Mouse (Mus musculus) olfactory bulb, adult 2 months (tissue): Measurements from ENCODE around the gene Cgas.

Experiments
- CTCF ChIP-seq: fragments of 200-500 bp; IDR thresholded peaks from 2 replicates; pipeline ENCODE4 v1.5.1; 2012; ENCODE audit warnings: low read depth, mild to moderate bottlenecking, low read length, moderate library complexity; ENCODE audit not compliant: insufficient read depth
- POLR2A ChIP-seq: fragments of 200-500 bp; IDR thresholded peaks from 2 replicates; pipeline ENCODE4 v1.6.1; 2012; ENCODE audit warnings: mild to moderate bottlenecking, low read depth, low read length, moderate library complexity; ENCODE audit not compliant: insufficient read depth

GRCm38 (mm10) chr9:78492254-78492653 is 49.2 kb upstream of the Cgas start:
- no peak for TF ChIP-seq POLR2A
- no peak for TF ChIP-seq CTCF
